Mouse (Mus musculus) stomach, embryonic 14.5 days (tissue): ENCODE measurements around the gene Sspn. TPM values are rescaled to one million over a fixed set of nuclear protein-coding genes. Genes with fewer than 3 reads are reported as not detected.

ENCODE experiments used
- ATAC-seq: fragments of 200-750 bp; cut with Nextera tagmentation; 2 replicates; pipeline ENCODE4 v1.8.0; 2017; ENCODE audit warnings: low read depth, moderate TSS enrichment; ENCODE audit not compliant: insufficient number of reproducible peaks, insufficient read depth, low FRiP score
- H3K27ac ChIP-seq: fragments of 300-500 bp; sonication (generic); 2 replicates; pipeline ENCODE4 v1.5.1; 2014; ENCODE audit warnings: mild to moderate bottlenecking, low read length, moderate library complexity, mixed read lengths
- H3K27me3 ChIP-seq: fragments of 300-500 bp; sonication (generic); 2 replicates; pipeline ENCODE4 v1.6.1; 2014; ENCODE audit warnings: low read length, control low read depth, mixed read lengths; ENCODE audit not compliant: control insufficient read depth, insufficient read depth
- H3K36me3 ChIP-seq: fragments of 300-500 bp; sonication (generic); 2 replicates; pipeline ENCODE4 v1.6.1; 2014; ENCODE audit warnings: mild to moderate bottlenecking, control low read depth, low read length, moderate library complexity, mixed read lengths; ENCODE audit not compliant: control insufficient read depth, insufficient read depth
- H3K4me1 ChIP-seq: fragments of 300-500 bp; sonication (generic); 2 replicates; pipeline ENCODE4 v1.6.1; 2014; ENCODE audit warnings: low read length, control low read depth, mixed read lengths; ENCODE audit not compliant: control insufficient read depth, insufficient read depth
- H3K4me2 ChIP-seq: fragments of 300-500 bp; sonication (generic); replicated peaks from 2 replicates; pipeline ENCODE4 v1.6.1; 2014; ENCODE audit warnings: low read depth, low read length, control low read depth
- H3K4me3 ChIP-seq: fragments of 300-500 bp; sonication (generic); 2 replicates; pipeline ENCODE4 v1.5.1; 2014; ENCODE audit warnings: low read depth, low read length, control low read depth
- H3K9ac ChIP-seq: fragments of 300-500 bp; sonication (generic); replicated peaks from 2 replicates; pipeline ENCODE4 v1.6.1; 2014; ENCODE audit warnings: low read depth, mild to moderate bottlenecking, control low read depth, low read length, moderate library complexity, mixed read lengths
- H3K9me3 ChIP-seq: fragments of 300-500 bp; sonication (generic); 2 replicates; pipeline ENCODE4 v1.6.1; 2016; ENCODE audit warnings: low read depth, low read length, control low read depth; ENCODE audit not compliant: control insufficient read depth
- WGBS: fragments of 180-500 bp; shearing (Covaris S2); extraction: QIAGEN DNeasy Blood & Tissue Kit; methylation state at CpG from one replicate; pipeline ENCODE4 v1.1.7; 2014; 5-methylcytosine and 5-hydroxymethylcytosine counted together
- polyA plus RNA-seq: library from polyadenylated mRNA; unstranded; fragments of >200 nt; fragmentation: Nextera tagmentation; extraction: Ambion mirVana; gene quantifications from 2 replicates; pipeline ENCODE4 v1.2.1, GENCODE M21; 2014

Sspn gene
- polyA plus RNA-seq, result 10.0 and 10.3 TPM in 2 replicates

- Histone ChIP-seq H3K9ac (no peak within 1 kb of the TSS), H3K27ac (no peak within 1 kb of the TSS), H3K4me3 (no peak within 1 kb of the TSS), H3K4me2 (no peak within 1 kb of the TSS), H3K36me3 (no peaks in the 10 kb centered on the region), H3K4me1 (peaks cover 13% of the 10 kb centered on the region), H3K9me3 (no peaks in the 10 kb centered on the region), H3K27me3 (no peaks in the 10 kb centered on the region)
- 64% methylated on average over 3 of the region's 3 CpGs for WGBS
- no peak for ATAC-seq
Observed at GRCm38 (mm10) chr6:145931341-145931740, at the start of gene Sspn. Sspn (plus strand) TSS chr6:145931641.

GRCm38 (mm10) chr6:145883010-145883409 is 48.4 kb upstream of the Sspn start:
- H3K36me3 ChIP-seq, result no peaks in the 10 kb centered on the region
- ATAC-seq, result no peak
- 78% methylated on average over 1 of the region's 1 CpGs for WGBS

GRCm38 (mm10) chr6:145883668-145884067 is 47.8 kb upstream of the Sspn start:
- H3K27me3 ChIP-seq, result no peaks in the 10 kb centered on the region
- no peaks in the 10 kb centered on the region for H3K4me1 ChIP-seq
- 74% methylated on average over 4 of the region's 4 CpGs for WGBS
- H3K9me3 ChIP-seq, result no peaks in the 10 kb centered on the region
- no peak for ATAC-seq
- no peak overlapping the region for H3K4me3 ChIP-seq
- H3K27ac ChIP-seq, result no peak overlapping the region
- no peaks in the 10 kb centered on the region for H3K36me3 ChIP-seq
- H3K4me2 ChIP-seq, result no peak overlapping the region
- H3K9ac ChIP-seq, result no peak overlapping the region

More at GRCm38 (mm10) chr6:145883010-145883409, 48.4 kb upstream of the Sspn start:
- H3K9ac ChIP-seq, result no peak overlapping the region
- no peak overlapping the region for H3K4me2 ChIP-seq
- H3K27ac ChIP-seq, result no peak overlapping the region
- no peaks in the 10 kb centered on the region for H3K27me3 ChIP-seq
- H3K4me1 ChIP-seq, result no peaks in the 10 kb centered on the region
- H3K9me3 ChIP-seq, result no peaks in the 10 kb centered on the region
- no peak overlapping the region for H3K4me3 ChIP-seq

- Histone ChIP-seq H3K4me2 (no peak overlapping the region), H3K36me3 (no peaks in the 10 kb centered on the region), H3K27me3 (no peaks in the 10 kb centered on the region), H3K9ac (no peak overlapping the region), H3K4me3 (no peak overlapping the region), H3K27ac (no peak overlapping the region), H3K4me1 (no peaks in the 10 kb centered on the region), H3K9me3 (no peaks in the 10 kb centered on the region)
- WGBS, result 76% methylated on average over 4 of the region's 4 CpGs
- ATAC-seq, result no peak
Observed at GRCm38 (mm10) chr6:145885069-145885468, 46.4 kb upstream of the Sspn start.

- H3K27me3 ChIP-seq, result no peaks in the 10 kb centered on the region
- no peak overlapping the region for H3K27ac ChIP-seq
- no peak overlapping the region for H3K4me3 ChIP-seq
- H3K9me3 ChIP-seq, result no peaks in the 10 kb centered on the region
- no peak overlapping the region for H3K4me2 ChIP-seq
- H3K36me3 ChIP-seq, result no peaks in the 10 kb centered on the region
- 71% methylated on average over 8 of the region's 8 CpGs for WGBS
- no peaks in the 10 kb centered on the region for H3K4me1 ChIP-seq
- ATAC-seq, result no peak
- H3K9ac ChIP-seq, result no peak overlapping the region
Observed at GRCm38 (mm10) chr6:145886277-145886676, 45.2 kb upstream of the Sspn start.

GRCm38 (mm10) chr6:145887719-145888118 is 43.7 kb upstream of the Sspn start:
- 80% methylated on average over 6 of the region's 6 CpGs for WGBS
- H3K27ac ChIP-seq, result no peak overlapping the region
- no peak overlapping the region for H3K4me3 ChIP-seq
- no peaks in the 10 kb centered on the region for H3K36me3 ChIP-seq
- no peak for ATAC-seq
- H3K4me2 ChIP-seq, result no peak overlapping the region
- H3K4me1 ChIP-seq, result no peaks in the 10 kb centered on the region
- H3K9ac ChIP-seq, result no peak overlapping the region
- no peaks in the 10 kb centered on the region for H3K27me3 ChIP-seq
- H3K9me3 ChIP-seq, result no peaks in the 10 kb centered on the region

GRCm38 (mm10) chr6:145891951-145892350 is 39.5 kb upstream of the Sspn start:
- WGBS, result 79% methylated on average over 11 of the region's 11 CpGs
- no peak overlapping the region for H3K9ac ChIP-seq
- H3K4me3 ChIP-seq, result no peak overlapping the region
- no peak overlapping the region for H3K4me2 ChIP-seq
- no peak overlapping the region for H3K27ac ChIP-seq
- no peaks in the 10 kb centered on the region for H3K4me1 ChIP-seq
- no peaks in the 10 kb centered on the region for H3K36me3 ChIP-seq
- no peaks in the 10 kb centered on the region for H3K9me3 ChIP-seq
- no peak for ATAC-seq
- H3K27me3 ChIP-seq, result no peaks in the 10 kb centered on the region

- H3K36me3 ChIP-seq, result no peaks in the 10 kb centered on the region
- no peaks in the 10 kb centered on the region for H3K27me3 ChIP-seq
- no peaks in the 10 kb centered on the region for H3K9me3 ChIP-seq
- no peak overlapping the region for H3K4me2 ChIP-seq
- H3K4me1 ChIP-seq, result no peaks in the 10 kb centered on the region
- no peak overlapping the region for H3K4me3 ChIP-seq
- WGBS, result 91% methylated on average over 20 of the region's 20 CpGs
- no peak overlapping the region for H3K9ac ChIP-seq
- ATAC-seq, result no peak
- H3K27ac ChIP-seq, result no peak overlapping the region
Observed at GRCm38 (mm10) chr6:145892381-145893265, 38.8 kb upstream of the Sspn start.
